Mouse (Mus musculus) midbrain, postnatal 0 days (tissue): ENCODE measurements at regions not wholly inside any gene's neighbourhood (a gene's known extent, or its start where the extent isn't known, plus 50 kb on each side); places are given as distances from the start of the nearest gene placed in this dataset.

Experiments used
- ATAC-seq: fragments of 200-750 bp; cut with Nextera tagmentation; 2 replicates; pipeline ENCODE4 v1.8.0; 2017; ENCODE audit warnings: moderate number of reproducible peaks, mild to moderate bottlenecking, moderate TSS enrichment, moderate library complexity; ENCODE audit not compliant: low FRiP score
- DNase-seq: peaks from one replicate; pipeline ENCODE4 v3.0.0-alpha.2; 2015; ENCODE audit warnings: low spot score
- H3K27ac ChIP-seq: fragments of 300-500 bp; sonication (generic); 2 replicates; pipeline ENCODE4 v1.5.1; 2014; ENCODE audit warnings: low read depth, mild to moderate bottlenecking, low read length, mixed read lengths
- H3K27me3 ChIP-seq: fragments of 300-500 bp; sonication (generic); 2 replicates; pipeline ENCODE4 v1.6.1; 2014; ENCODE audit warnings: low read length, control low read depth, mixed read lengths; ENCODE audit not compliant: insufficient read depth
- H3K36me3 ChIP-seq: fragments of 300-500 bp; sonication (generic); 2 replicates; pipeline ENCODE4 v1.6.1; 2014; ENCODE audit warnings: low read length, control low read depth, mixed read lengths; ENCODE audit not compliant: insufficient read depth
- H3K4me1 ChIP-seq: fragments of 300-500 bp; sonication (generic); 2 replicates; pipeline ENCODE4 v1.6.1; 2014; ENCODE audit warnings: mild to moderate bottlenecking, control low read depth, antibody characterized with exemption, low read length, mixed read lengths; ENCODE audit not compliant: insufficient read depth
- H3K4me2 ChIP-seq: fragments of 300-500 bp; sonication (generic); 2 replicates; pipeline ENCODE4 v1.6.1; 2014; ENCODE audit warnings: low read depth, mild to moderate bottlenecking, low read length, mixed read lengths; ENCODE audit not compliant: poor library complexity, severe bottlenecking
- H3K4me3 ChIP-seq: fragments of 300-500 bp; sonication (generic); 2 replicates; pipeline ENCODE4 v1.5.1; 2014; ENCODE audit warnings: low read depth, mild to moderate bottlenecking, low read length, moderate library complexity
- H3K9ac ChIP-seq: fragments of 300-500 bp; sonication (generic); replicated peaks from 2 replicates; pipeline ENCODE4 v1.6.1; 2014; ENCODE audit warnings: mild to moderate bottlenecking, low read length, moderate library complexity, mixed read lengths; ENCODE audit not compliant: poor library complexity, severe bottlenecking
- H3K9me3 ChIP-seq: fragments of 300-500 bp; sonication (generic); 2 replicates; pipeline ENCODE4 v1.6.1; 2016; ENCODE audit warnings: low read length, control low read depth
- CTCF ChIP-seq: IDR thresholded peaks from 2 replicates; pipeline ENCODE4 v1.5.1; 2016; ENCODE audit warnings: antibody characterized with exemption, mild to moderate bottlenecking
- whole genome bisulfite sequencing: fragments of 180-500 bp; shearing (Covaris S2); extraction: QIAGEN DNeasy Blood & Tissue Kit; methylation state at CpG from one replicate; pipeline ENCODE4 v1.1.7; 2014; 5-methylcytosine and 5-hydroxymethylcytosine counted together

- no peak for TF ChIP-seq CTCF
- no peak overlapping the region for H3K9ac ChIP-seq
- no peak overlapping the region for H3K27ac ChIP-seq
- H3K4me1 ChIP-seq: no peaks in the 10 kb centered on the region
- no peaks in the 10 kb centered on the region for H3K9me3 ChIP-seq
- WGBS: 67% methylated on average over 1 of the region's 1 CpGs
- no peaks in the 10 kb centered on the region for H3K36me3 ChIP-seq
- DNase-seq: no peak
- no peaks in the 10 kb centered on the region for H3K27me3 ChIP-seq
- no peak overlapping the region for H3K4me2 ChIP-seq
- H3K4me3 ChIP-seq: no peak overlapping the region
- ATAC-seq: no peak
Observed at GRCm38 (mm10) chr2:7840612-7841011, 331.2 kb upstream of the Celf2 start.

DNA sequence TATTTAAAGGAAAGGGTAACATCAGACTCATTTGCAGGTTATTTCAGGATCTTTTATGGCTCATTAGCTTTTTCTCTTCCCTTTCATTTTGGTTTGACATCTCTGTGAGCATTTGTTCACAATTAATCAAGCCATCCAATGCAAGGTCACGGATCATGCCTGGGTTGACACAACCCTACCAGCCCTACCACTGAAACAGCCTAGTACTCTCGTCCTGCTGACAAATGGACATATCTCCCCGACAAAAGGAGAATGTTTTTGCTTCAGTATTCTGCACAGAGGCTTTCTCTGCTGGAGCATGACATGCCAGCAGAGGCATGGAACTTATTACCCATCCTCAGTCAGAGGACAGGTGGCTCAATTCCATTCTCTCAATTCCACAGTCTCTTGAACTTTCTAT lies 328.5 kb upstream of the Celf2 start:
- no peak overlapping the region for H3K27ac ChIP-seq
- DNase-seq (no peak), ATAC-seq (no peak)
- no peaks in the 10 kb centered on the region for H3K27me3 ChIP-seq
- 70% methylated on average over 3 of the region's 3 CpGs for WGBS
- H3K4me3 ChIP-seq: no peak overlapping the region
- H3K9me3 ChIP-seq: no peaks in the 10 kb centered on the region
- no peak overlapping the region for H3K4me2 ChIP-seq
- no peak overlapping the region for H3K9ac ChIP-seq
- H3K4me1 ChIP-seq: no peaks in the 10 kb centered on the region
- H3K36me3 ChIP-seq: no peaks in the 10 kb centered on the region
- TF ChIP-seq CTCF: no peak

DNA sequence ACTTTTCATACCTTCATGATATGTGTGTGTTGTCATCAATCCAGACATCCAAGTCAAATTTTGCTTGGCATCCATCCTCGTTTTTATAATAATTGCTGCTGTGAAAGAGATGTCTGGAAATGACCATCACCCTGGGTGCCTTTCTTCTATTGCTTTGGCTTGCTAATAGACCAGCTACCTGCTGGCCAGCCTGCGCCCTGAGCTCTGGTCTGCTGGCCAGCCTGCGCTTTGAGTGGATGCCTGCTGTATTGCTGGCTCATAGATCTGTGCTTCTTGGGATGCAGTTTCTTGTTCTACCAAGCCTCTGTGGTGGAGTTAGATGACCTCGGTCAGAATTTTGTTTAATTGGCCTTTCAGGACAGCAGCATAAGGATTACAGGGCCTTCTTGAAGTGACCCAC lies 321.9 kb upstream of the Celf2 start:
- Histone ChIP-seq H3K4me2 (no peak overlapping the region), H3K9me3 (no peaks in the 10 kb centered on the region), H3K4me3 (no peak overlapping the region), H3K36me3 (no peaks in the 10 kb centered on the region), H3K9ac (no peak overlapping the region), H3K4me1 (no peaks in the 10 kb centered on the region), H3K27me3 (no peaks in the 10 kb centered on the region), H3K27ac (no peak overlapping the region)
- no peak for DNase-seq
- 73% methylated on average over 4 of the region's 4 CpGs for WGBS
- no peak for ATAC-seq
- TF ChIP-seq CTCF: no peak

GRCm38 (mm10) chr2:7826272-7826671 lies 316.9 kb upstream of the Celf2 start:
- H3K4me1 ChIP-seq: no peaks in the 10 kb centered on the region
- no peak for ATAC-seq
- 56% methylated on average over 7 of the region's 7 CpGs for WGBS

GRCm38 (mm10) chr2:7796415-7796814 lies 287.1 kb upstream of the Celf2 start:
- Histone ChIP-seq H3K4me1 (no peaks in the 10 kb centered on the region), H3K27me3 (no peaks in the 10 kb centered on the region), H3K9me3 (no peaks in the 10 kb centered on the region), H3K36me3 (no peaks in the 10 kb centered on the region), H3K27ac (no peak overlapping the region), H3K4me2 (no peak overlapping the region), H3K9ac (no peak overlapping the region), H3K4me3 (no peak overlapping the region)
- ATAC-seq: no peak
- WGBS: 79% methylated on average over 2 of the region's 2 CpGs
- TF ChIP-seq CTCF: no peak
- DNase-seq: no peak

More at GRCm38 (mm10) chr2:7826272-7826671, 316.9 kb upstream of the Celf2 start:
- no peak overlapping the region for H3K4me3 ChIP-seq
- no peaks in the 10 kb centered on the region for H3K36me3 ChIP-seq
- H3K27me3 ChIP-seq: no peaks in the 10 kb centered on the region
- TF ChIP-seq CTCF: no peak
- no peaks in the 10 kb centered on the region for H3K9me3 ChIP-seq
- no peak overlapping the region for H3K9ac ChIP-seq
- H3K27ac ChIP-seq: no peak overlapping the region
- no peak overlapping the region for H3K4me2 ChIP-seq
- peak; percentile 19 for DNase-seq

GRCm38 (mm10) chr2:7792456-7793145 lies 283.2 kb upstream of the Celf2 start:
- H3K4me3 ChIP-seq: no peak overlapping the region
- no peaks in the 10 kb centered on the region for H3K9me3 ChIP-seq
- H3K27ac ChIP-seq: no peak overlapping the region
- no peaks in the 10 kb centered on the region for H3K36me3 ChIP-seq
- H3K4me1 ChIP-seq: no peaks in the 10 kb centered on the region
- H3K4me2 ChIP-seq: no peak overlapping the region
- DNase-seq: no peak
- WGBS: 88% methylated on average over 2 of the region's 2 CpGs
- no peak overlapping the region for H3K9ac ChIP-seq
- TF ChIP-seq CTCF: no peak
- no peak for ATAC-seq
- no peaks in the 10 kb centered on the region for H3K27me3 ChIP-seq
